Mouse (Mus musculus) megakaryocyte-erythroid progenitor cell, adult 5-6 weeks (primary cell): ENCODE results near the gene Synpr. TPM values are rescaled to one million over a fixed set of nuclear protein-coding genes. Genes with fewer than 3 reads are reported as not detected.

ENCODE experiments used
- ATAC-seq: replicated peaks from 2 replicates; pipeline ENCODE4 v1.8.0; 2016; ENCODE audit warnings: mild to moderate bottlenecking, inconsistent platforms; ENCODE audit not compliant: severe bottlenecking, poor library complexity, low FRiP score, low TSS enrichment
- total RNA-seq, 2 experiments: library from RNA; stranded (forward) in 1 of 2; stranded (reverse) in 1 of 2; fragments of 200-1000, 215-1000 nt in 1 of 2; fragments of >200 nt in 1 of 2; fragmentation: Nextera tagmentation in 1 of 2; gene quantifications; 2 replicates each; pipeline ENCODE4 v1.2.3; 2014 to 2017

Gene Synpr
- total RNA-seq, 2 experiments from 2014 or later = not detected

GRCm38 (mm10) chr14:13505355-13505754 lies 220.8 kb downstream of the Synpr start:
- ATAC-seq = no peak

DNA sequence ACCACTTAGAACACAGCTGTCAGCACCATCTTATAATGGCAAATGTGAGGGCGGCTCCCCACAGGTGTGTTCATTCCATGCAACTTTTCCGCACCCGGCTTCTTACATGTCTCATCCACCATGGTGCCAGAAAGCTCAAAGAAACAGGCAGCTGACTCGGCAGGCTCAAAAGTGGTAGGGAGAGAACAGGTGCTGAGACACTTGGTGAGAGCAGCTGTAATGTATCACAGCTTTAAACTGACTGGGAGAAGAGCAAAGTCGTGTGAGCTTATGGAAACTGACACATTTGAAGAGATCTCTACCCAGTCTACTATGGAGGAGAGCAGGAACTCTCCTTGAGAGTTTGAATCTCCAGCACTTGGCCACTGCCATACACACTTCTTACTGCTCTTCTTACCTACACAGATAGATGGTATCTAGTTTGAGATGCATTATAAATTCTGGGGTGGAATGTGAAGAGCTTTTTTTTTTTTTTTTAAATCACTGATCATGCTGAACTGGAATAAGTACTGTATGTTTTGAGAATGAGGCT lies 234.1 kb downstream of the Synpr start:
- no peak for ATAC-seq

GRCm38 (mm10) chr14:13519239-13520011 lies 234.8 kb downstream of the Synpr start:
- no peak for ATAC-seq

- no peak for ATAC-seq
Observed at GRCm38 (mm10) chr14:13547746-13548145, 263.2 kb downstream of the Synpr start.

- no peak for ATAC-seq
Observed at GRCm38 (mm10) chr14:13551209-13551608, 266.6 kb downstream of the Synpr start.

GRCm38 (mm10) chr14:13553616-13554370 lies 269.2 kb downstream of the Synpr start:
- no peak for ATAC-seq

- no peak for ATAC-seq
Observed at GRCm38 (mm10) chr14:13554631-13555030, 270.1 kb downstream of the Synpr start.

DNA sequence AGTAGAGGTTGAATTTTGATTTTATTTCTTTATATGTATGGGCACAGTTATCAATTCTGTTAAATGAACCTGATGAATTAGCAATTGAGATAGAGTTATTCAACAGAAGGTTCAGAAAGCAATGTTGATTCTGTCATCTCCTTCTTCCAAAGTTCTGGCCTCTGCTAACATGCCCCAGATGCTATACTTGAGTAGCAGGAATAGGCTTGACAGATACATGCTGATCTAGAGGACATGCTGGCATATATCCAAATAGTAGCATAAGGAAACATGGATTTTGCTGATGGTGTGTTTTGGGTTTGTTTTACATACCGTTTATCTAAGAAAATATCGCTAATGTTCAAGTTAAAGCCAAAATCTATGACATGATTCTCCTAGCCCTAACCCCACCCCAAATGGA lies 273.5 kb downstream of the Synpr start:
- no peak for ATAC-seq

DNA sequence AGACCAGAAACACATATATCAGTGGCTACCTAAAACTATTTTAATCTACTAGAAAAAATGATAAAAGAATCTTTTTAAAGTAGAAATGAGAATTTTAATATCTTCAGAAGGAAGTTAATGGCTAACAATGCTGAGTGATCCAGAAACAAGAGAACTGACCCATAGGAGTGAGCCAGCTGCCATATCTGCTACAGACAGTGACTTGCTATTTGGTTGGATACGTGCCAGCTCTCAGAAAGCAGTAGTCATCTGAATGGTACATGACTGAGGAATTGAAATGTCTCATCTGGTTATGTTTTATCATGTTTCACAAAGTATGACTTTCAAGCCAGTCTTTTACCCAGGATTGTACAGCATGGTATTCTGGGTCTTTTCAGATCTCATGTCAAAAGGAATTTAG lies 282.7 kb downstream of the Synpr start:
- ATAC-seq = no peak

GRCm38 (mm10) chr14:13567996-13568395 lies 283.4 kb downstream of the Synpr start:
- no peak for ATAC-seq

GRCm38 (mm10) chr14:13571941-13572340 lies 287.4 kb downstream of the Synpr start:
- no peak for ATAC-seq

DNA sequence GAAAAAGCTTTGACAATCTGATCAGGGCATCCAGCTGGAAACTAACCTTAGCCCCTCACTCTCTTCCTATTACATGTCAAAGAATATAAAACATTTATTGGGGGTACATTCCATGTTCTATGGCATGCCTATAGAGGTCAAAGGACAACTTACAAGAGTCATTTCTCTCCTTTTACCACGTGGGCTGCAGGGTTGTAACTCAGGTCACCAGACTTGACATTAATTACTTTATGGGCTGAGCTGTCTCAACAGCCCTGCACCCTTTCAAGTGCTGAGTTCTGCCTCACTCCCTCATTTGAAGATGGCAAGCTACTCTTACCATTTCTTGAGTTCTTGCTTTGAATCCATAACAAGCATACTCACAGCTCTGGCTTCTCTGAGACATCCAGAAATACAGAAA lies 287.9 kb downstream of the Synpr start:
- ATAC-seq = no peak

DNA sequence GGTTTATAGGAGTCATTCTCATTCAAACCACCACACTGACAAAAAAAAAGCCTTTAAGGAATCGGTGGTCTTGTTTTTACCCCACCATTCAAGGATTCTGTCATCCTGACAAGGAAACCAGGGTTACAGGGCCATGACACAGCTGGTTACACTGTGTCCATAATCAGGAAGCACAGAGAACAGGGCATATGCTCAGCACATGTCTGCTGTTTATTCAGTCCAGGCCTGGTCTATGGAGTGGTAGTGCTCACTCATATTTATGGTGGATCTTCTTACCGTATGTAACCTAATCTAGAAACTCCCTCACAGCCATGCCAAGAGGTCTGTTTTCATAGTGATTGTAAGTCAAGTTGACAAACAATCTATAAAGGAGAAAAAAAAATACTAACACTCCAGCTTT lies 293.5 kb downstream of the Synpr start:
- no peak for ATAC-seq

DNA sequence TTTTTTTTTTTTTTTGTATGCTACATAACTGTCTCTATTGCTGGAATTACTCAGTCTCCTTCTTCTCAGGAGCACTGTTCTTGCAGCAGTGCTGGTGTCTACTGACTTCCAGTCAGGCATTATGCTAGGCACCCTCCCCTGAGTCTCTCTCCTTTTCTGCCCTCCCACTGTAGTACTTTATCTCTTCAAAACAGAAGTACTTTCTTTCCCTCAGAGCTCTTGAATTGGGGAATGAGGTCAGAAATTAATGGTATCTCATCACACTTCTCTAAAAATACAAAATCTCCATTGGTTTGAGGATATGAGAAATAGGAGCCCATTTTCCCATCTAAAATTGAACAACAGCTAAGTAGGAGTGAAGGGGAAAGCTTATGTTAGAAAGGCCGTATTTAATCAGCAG lies 294.2 kb downstream of the Synpr start:
- ATAC-seq = 0 out of 2 replicates have a peak, but pooled peaks have one; percentile 37

DNA sequence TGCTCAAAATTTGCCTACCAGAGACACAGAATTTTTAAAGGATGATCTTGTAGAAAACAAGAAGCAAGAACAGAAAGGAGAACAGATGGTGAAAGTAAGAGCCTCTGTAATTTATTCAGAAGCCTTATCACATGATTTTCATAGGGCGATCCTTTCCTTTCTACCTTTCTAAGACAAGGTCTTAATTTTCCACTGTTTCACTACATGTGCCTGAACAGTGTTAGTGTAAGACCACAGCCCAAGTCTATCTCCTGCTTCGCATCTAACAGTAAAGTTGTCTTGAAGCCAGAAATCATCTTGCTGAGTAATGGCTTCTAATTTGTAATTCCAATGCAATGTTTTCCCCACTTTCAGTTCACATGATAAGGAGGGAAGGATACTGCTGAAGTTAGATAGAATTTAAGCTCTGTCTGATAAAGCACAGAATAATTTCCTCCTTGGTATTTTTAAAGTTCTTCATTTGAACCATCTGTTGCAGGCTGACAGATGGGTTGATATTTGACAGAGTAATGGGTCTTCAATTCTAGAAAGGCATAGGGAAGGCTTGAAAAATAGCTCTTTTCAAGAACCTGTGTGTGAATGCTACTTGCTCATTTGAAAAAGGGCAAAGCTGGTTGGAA lies 308.9 kb downstream of the Synpr start:
- ATAC-seq = no peak

DNA sequence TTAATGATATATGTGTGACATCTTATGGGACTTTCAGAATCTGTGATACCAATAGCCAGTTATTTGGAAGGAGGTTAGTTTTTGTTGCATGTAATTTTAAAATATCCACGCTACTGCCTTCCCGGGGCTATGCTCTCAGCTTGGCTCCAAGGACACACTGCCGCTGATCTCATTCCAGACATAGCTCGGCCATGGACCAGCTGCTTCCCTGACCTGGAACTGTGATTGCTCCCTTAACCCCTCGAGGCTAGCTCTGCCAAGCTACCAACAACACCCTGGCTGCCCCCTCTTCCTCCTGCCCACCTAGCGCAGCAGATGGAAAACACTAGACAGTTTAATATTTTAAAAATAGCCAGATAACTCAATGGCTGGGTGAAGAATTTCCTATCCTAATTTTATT lies 311.7 kb downstream of the Synpr start:
- ATAC-seq = no peak

DNA sequence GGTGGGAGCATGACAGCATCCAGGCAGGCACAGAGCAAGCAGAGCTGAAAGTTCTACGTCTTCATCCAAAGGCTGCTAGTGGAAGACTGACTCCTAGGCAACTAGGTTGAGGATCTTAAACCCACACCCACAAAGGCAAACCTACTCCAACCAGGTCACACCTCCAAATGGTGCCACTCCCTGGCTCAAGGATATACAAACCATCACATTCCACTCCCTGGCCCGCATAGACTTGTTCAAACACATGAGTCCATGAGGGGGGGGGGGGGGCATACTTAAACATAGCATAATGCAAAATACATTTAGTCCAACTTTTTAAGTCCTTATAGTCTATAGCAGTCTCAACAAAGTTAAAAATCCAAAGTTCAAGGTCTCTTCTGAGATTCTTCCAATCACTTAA lies 312.6 kb downstream of the Synpr start:
- no peak for ATAC-seq

DNA sequence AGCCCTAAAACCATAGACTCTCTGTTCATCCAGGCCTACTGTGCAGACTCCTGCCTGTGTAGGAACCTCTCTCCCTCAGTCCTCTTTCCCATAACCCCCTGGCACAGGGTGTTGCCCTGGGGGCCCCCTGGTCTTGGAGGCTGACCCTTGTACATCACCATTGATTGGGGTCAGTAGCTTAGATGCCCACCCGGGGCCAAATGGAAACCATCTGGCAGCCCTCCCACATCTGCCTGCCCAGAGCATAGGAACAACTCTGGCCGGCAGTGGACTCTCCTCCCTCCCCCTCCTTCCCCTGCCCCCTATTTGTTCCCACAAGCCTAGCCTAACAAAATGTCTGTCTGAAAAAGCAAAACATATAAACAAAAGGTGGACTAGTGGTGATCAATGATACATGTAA lies 336.0 kb downstream of the Synpr start:
- no peak for ATAC-seq

DNA sequence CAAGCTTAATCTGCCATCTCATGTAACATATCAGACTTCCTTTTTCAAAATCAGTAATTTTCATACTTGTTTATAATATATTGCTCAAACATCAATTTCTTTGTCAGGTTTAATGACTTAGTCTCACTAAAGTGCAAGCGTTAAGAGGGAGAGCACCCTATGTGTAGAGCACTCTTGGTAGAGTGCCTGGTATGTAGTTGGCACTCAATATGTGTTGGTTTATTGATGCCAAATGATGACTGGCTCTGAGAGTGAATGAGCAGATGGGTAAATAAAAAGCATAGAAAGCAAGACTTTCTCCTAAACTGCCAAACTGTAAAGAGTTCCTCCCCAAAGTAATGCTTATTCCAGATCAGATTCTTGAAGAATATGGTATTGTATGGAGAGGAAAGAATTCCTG lies 365.3 kb downstream of the Synpr start:
- no peak for ATAC-seq

- ATAC-seq = no peak
Observed at GRCm38 (mm10) chr14:13651039-13651438, 366.5 kb downstream of the Synpr start.
